Mouse (Mus musculus): ENCODE measurements at regions not wholly inside any gene's neighbourhood (a gene's known extent, or its start where the extent isn't known, plus 50 kb on each side); places are given as distances from the start of the nearest gene placed in this dataset.
A peak's percentile ranks its signal among the peaks of the same experiment; 100 is the strongest.

- no peak for DNase-seq (ENCODE audit: extremely low spot score in 1 of 2, low spot score in 2 of 2)
- intact Hi-C loops (cut with DNase I) = no loop called here
These were observed 58.7 kb downstream of the Ccdc185 start for GRCm38 (mm10) chr1:182690323-182690722.

- intact Hi-C loops (cut with DNase I) = no loop called here
- DNase-seq (ENCODE audit: extremely low spot score in 1 of 2, low spot score in 2 of 2) = no peak
These were observed 59.2 kb downstream of the Ccdc185 start for GRCm38 (mm10) chr1:182689741-182690140.

- intact Hi-C loops (cut with DNase I) = no loop called here
- DNase-seq (ENCODE audit: extremely low spot score in 1 of 2, low spot score in 2 of 2) = no peak
These were observed 61.8 kb downstream of the Ccdc185 start for GRCm38 (mm10) chr1:182687146-182687545.

- no peak for DNase-seq (ENCODE audit: extremely low spot score in 1 of 2, low spot score in 2 of 2)
- intact Hi-C loops (cut with DNase I) = no loop called here
These were observed 62.7 kb downstream of the Ccdc185 start for GRCm38 (mm10) chr1:182686231-182686630.

- DNase-seq (ENCODE audit: extremely low spot score in 1 of 2, low spot score in 2 of 2) = peak in 1 of 2 experiments; percentile 59
- intact Hi-C loops (cut with DNase I) = no loop called here
These were observed 66.3 kb downstream of the Ccdc185 start for GRCm38 (mm10) chr1:182682591-182683252.

Data from left cerebral cortex, postnatal 10 days (tissue).